Mouse (Mus musculus): ENCODE data around the gene Skiv2l.
"Not testable (repeated sequence)": the region's sequence is repeated elsewhere in the genome, so short reads cannot be mapped to it uniquely, and the experiment has no call there.

Gene Skiv2l

DNA sequence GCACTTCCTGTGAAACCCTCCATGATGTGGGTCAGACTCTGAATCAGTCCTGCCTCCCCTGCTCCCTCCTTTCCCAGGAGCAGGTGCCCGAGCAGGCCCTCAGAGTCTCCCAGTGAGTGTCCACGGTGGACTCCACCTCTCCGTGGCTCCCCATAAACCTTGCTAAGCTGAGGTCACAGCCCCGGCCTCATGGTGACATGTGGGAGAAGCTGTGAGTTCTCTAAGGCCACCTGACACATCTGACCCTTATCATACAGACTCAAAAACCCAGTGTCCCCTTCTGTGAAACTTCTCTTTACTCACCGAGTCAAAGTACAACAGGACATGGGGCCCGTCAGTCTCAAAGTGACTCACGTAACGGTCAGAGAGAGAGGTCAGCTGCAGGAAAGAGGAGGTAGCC lies 39.2 kb downstream of the Skiv2l start:
- not testable (repeated sequence) for DNase-seq

- DNase-seq, result not testable (repeated sequence)
These were observed 39.6 kb downstream of the Skiv2l start for GRCm38 (mm10) chr17:34810411-34810810.

GRCm38 (mm10) chr17:34808599-34809205 lies 41.3 kb downstream of the Skiv2l start:
- no peak for DNase-seq

DNA sequence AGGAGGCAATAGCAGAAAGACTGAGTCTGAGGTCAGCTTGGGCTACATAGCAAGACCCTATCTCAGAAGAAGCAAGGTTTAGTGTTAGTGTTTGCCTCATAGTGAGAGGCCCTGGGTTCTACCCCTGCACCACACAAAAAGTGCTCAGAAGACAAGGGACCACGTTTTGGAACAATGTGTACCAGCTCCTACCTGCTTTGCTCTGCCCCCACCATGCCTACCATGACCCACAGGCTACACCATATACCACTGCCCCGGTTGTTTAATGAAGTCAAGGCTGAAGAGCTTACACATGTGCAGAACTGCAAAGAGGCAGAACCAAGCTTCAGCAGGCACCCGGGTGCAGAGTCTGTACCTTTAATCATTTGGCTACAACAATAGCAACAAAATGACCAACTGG lies 42.8 kb downstream of the Skiv2l start:
- DNase-seq, result no peak

DNA sequence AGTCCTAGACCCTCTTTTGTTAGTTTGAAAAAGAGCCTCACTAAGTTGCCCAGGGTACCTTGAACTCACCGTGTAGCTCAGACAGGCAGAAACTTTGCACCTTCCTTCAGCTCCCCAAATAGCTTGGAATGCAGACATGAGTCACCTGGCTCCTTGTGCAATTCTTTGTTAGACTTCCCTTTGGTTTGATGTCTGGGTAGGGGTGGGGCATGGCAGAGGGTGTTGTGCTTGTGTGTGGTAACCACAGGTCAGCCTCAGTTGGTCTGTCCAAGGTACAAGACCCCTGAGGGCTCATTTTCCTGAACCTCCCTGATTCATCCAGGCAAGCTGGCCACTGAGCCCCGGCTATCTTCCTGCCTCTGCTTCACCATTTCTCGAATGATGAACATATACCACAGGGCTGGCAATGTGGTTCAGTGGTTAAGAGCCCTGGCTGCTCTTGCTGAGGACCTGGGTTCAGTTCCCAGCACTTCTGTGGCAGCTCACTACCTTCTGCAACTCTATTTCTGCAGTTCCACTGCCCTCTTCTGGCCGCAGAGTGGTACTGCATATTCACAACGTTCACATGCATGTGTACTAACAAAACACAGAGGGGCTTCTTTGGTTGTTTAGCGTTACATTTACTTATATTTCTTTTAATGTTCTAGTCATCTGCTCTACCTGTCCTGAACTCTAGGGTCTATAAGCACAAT lies 45.0 kb downstream of the Skiv2l start:
- no peak for DNase-seq

DNA sequence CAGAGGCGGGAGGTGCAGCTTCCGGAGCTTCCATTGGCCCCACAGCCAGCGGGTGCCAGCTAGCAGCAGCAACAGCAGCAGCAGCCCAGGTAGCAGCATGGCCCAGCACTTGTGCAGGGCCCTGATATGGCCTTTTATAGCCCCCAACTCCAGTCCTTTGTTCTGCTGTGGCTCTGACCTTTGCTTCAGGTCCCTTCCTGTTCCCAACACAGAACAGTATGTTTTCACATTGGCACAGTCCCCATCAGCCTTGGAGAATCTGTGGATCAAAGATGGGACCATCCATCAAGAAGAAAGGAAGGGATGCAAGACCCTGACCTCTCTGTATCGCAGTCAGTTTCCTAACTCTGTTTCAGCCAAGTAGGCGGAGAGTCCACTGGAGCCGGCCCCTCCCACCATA lies 45.7 kb downstream of the Skiv2l start, which contains the start of gene Cyp21a1:
Gene Cyp21a1, minus strand, starts transcription at position 261 of the 400 bp plus-strand sequence.
- not testable (repeated sequence) for DNase-seq

DNA sequence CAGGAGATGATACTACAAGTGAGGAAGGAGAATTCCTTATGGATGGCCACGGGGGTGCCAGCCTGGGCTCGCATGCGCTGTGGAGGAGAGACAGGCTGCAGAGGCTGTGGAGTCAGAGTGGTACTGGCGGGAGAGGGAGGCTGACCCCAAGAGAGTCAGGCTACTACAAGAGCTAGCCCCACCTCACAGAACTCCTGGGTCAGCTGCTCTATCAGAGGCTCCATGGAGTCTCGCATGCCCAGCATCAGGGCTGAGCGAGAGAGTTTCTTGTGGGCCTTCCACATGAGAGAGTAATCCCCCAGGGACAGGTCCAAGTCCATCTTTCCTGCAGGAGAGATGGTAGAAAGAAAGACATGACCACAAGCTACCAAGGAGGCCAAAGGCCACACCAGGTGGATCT lies 46.6 kb downstream of the Skiv2l start:
- DNase-seq, result not testable (repeated sequence)

DNA sequence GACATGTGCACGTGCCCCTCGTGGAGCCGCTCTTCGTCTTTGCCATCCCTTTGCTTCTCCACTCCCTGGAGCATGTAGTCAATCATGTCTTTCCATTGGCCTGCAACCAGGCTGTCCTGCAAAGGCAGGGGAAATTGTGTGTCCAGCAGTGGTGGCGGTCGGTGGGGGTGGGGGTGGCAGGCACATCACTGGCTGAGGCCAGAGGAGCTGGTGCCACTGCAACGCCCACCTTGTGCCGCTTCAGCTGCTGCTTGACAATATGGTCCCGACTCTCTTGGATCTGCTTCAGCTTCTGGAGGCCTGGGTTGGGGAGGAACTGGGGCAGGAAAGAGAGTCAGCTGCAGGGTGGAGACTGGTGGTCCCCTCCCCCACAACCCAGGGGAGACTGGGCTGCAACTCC lies 47.3 kb downstream of the Skiv2l start:
- DNase-seq, result not testable (repeated sequence)

GRCm38 (mm10) chr17:34800781-34801305 lies 49.2 kb downstream of the Skiv2l start:
- DNase-seq, result not testable (repeated sequence)

DNA sequence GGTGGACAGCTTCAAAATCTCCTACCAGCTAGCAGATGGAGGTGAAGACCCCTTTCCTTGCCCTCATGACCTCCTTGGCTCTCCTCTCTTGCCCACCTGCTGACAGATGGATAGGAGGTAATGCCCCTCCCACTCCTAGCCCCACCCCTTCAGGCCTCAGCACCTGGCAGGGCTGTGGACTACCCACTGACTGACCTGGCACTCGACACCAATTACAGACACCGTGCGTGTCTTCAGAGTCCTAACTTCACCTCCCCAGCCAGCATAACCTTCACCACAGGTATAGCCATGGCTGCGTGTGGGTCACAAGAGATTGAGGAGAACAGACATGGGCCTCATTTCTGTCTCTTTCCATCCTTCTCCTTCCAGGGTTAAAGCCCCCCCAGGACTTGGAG lies 50.5 kb downstream of the Skiv2l start:
- DNase-seq, result no peak

GRCm38 (mm10) chr17:34798866-34799530 lies 51.0 kb downstream of the Skiv2l start:
- DNase-seq, result no peak

GRCm38 (mm10) chr17:34798071-34798470 lies 51.9 kb downstream of the Skiv2l start:
- DNase-seq, result not testable (repeated sequence)

- not testable (repeated sequence) for DNase-seq
These were observed 52.6 kb downstream of the Skiv2l start for GRCm38 (mm10) chr17:34797211-34797995.

- no peak for DNase-seq
These were observed 53.5 kb downstream of the Skiv2l start for GRCm38 (mm10) chr17:34796311-34797140.

DNA sequence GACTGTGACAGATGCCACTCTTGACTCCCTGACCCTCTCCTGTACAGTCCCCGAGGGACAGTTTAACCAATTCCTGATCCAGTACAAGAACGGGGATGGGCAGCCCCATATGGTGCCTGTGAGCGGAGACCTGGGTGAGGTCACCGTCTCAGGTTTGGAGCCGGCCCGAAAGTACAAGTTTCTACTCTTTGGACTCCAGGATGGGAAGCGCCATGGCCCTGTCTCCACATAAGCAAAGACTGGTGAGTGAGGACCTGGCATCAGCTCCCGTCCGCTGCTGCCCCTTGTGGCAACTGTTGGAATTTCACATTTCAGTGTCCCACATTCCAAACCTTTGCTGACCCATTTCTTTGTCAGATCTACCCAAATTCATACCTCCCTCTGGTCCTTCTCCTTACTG lies 54.4 kb downstream of the Skiv2l start:
- peak; percentile 53 to 57 for DNase-seq

GRCm38 (mm10) chr17:34795016-34795415 lies 55.0 kb downstream of the Skiv2l start:
- no peak for DNase-seq

Data from cerebellum, postnatal 36 days (tissue).